Mouse (Mus musculus) MN1 (cell line): ENCODE results near the gene Tifa.

Experiments used
- DNase-seq: peaks from one replicate; pipeline ENCODE4 v3.0.0-alpha.2; 2016; ENCODE audit warnings: low spot score

Tifa gene

DNA sequence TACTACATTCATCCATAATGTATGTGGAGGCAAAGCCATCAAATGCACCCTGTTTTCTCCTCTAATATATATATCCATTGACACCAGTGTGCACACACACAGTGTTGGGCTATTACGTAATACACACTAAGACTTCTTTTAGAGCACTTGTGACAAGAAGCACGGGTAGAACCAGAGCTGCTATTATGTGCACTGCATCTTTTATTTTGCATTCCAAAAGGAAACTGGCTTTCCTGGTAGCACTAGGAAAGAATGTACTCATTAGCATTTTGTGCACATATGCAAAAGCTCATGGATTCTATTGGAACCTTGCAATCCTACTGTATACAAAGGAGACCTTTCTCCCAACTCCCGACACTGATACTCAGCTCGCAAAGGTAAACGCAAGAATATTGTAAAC, 79.3 kb downstream of the Tifa start:
- no peak for DNase-seq

DNA sequence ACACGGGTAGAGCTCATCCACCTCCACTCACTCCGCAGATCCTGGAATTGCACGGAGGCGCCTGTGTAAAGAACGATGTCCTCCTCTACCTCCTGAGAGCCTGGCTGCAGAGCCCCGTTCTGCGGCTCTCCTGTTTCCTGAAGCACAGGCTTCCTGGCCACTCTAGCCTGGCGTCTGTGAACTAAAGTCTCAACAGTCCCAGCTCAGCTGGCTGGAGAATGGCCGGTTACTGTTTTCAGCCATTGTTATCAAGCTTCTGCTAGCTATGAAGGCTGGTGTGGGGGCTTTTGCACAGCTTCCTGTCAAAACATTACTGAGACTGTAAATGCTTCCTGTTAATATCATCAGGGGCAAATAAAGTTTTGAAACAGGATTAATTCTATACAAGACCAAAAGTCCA, 82.0 kb downstream of the Tifa start:
- no peak for DNase-seq

DNA sequence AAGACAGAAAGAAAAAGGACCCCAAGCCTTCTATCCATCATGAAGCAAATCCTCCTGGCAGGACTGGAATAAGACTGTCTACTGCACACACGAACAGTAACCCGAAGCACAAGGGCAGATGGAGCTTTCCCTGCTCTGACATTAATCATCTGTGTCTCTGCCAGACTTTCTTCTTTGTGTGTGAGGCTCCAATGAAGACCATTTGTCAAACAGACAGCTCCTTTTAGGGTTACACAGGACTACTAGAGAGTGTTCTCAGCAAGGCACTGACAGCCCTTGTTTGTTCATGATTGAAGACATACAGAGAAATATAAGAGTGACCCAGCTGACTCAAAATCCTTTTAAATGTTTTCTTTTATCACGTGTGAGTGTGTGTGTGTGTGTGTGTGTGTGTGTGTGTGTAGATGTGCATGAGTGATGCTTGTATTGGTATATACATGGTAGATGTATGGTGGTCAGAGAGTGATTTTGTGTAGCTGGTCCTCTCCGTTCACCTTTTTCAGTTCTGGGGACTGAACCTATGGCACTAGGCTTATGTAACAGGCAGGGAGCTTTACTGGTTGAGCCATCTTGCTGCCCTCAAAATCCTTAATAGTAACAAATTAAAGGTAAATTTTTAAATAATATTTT, 84.8 kb downstream of the Tifa start:
- no peak for DNase-seq

DNA sequence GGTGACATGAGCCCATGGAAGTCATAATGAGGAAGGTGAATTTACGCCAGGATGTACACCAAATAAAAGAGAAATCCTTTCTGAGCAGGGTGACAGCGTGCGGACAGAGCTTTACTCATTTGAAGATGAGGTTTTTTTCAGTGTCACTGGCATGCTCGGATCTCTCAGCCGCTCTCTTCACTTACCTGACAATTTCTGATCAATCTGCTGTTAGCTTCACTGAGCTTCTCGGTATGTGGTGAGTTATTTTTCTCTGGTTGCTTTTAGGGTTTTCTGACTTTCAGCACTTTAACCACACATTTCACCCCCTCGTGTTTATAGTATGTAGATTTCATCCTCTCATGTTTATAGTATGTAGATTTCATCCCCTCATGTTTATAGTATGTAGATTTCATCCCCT, 85.5 kb downstream of the Tifa start:
- DNase-seq, result no peak

GRCm38 (mm10) chr3:127875509-127875908, 85.9 kb downstream of the Tifa start:
- DNase-seq, result no peak

DNA sequence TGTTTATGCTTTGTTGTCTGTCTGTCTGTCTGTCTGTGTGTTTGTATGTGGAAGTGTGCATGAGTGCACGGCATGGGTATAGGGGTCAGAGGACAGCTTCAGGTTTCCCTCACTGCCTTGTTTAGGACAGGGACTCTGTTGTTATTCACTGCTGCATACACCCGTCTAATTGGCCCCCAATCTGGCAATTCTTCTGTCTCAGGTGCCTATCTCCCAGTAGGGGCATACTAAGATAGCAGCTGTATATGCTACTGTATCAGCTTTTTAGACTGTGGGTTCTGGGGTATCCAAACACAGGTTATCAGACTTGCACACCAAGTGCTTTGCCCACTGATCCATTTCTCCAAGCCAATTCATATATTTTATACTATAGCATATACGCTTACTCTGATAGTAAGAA, 90.4 kb downstream of the Tifa start:
- DNase-seq, result no peak

- DNase-seq, result no peak
These were observed 92.1 kb downstream of the Tifa start for GRCm38 (mm10) chr3:127881684-127882083.
